ENCODE assay signal across 8 mouse cellular contexts in genomic region chr16:20651076-20651946, GRCm38 (mm10). TPM values are rescaled to one million over a fixed set of nuclear protein-coding genes. Genes with fewer than 3 reads are reported as not detected.
DNase-seq lines count a peak whose midpoint lies in the region; ATAC-seq lines count a peak whose summit lies in the region.

TSS of gene Psmd2 (plus strand) at chr16:20651652.

- peak within 1 kb of the TSS; percentile 82 for H3K27ac ChIP-seq in heart, embryonic 13.5 days (replicated peaks)
- H3K27ac ChIP-seq in liver, embryonic 12.5 days = peak within 1 kb of the TSS; percentile 52
- peak within 1 kb of the TSS; percentile 71 for H3K27ac ChIP-seq in stomach, embryonic 15.5 days

- H3K4me2 ChIP-seq in heart, embryonic 13.5 days = peak within 1 kb of the TSS; percentile 97
- H3K4me2 ChIP-seq in liver, embryonic 12.5 days = peak within 1 kb of the TSS; percentile 81
- H3K4me2 ChIP-seq in stomach, embryonic 15.5 days = peak within 1 kb of the TSS; percentile 86

- H3K9ac ChIP-seq in heart, embryonic 13.5 days = peak within 1 kb of the TSS; percentile 95
- H3K9ac ChIP-seq in liver, embryonic 12.5 days = peak within 1 kb of the TSS; percentile 81
- peak within 1 kb of the TSS; percentile 85 for H3K9ac ChIP-seq in stomach, embryonic 15.5 days

- 0 out of 2 replicates have a peak, but pooled peaks cover 2% of the 10 kb centered on the region for H3K27me3 ChIP-seq in heart, embryonic 13.5 days (replicated peaks)
- H3K27me3 ChIP-seq in liver, embryonic 12.5 days (replicated peaks) = 0 out of 2 replicates have a peak, but pooled peaks cover 11% of the 10 kb centered on the region
- H3K27me3 ChIP-seq in stomach, embryonic 15.5 days (replicated peaks) = no peaks in the 10 kb centered on the region

- ATAC-seq in erythroid progenitor cell, adult 5-6 weeks (replicated peaks; ENCODE audit: low FRiP score, poor library complexity, severe bottlenecking) = peak; percentile 99
- peak; percentile 93 for ATAC-seq in heart, embryonic 13.5 days (ENCODE audit: extremely low read depth, insufficient number of reproducible peaks, low FRiP score, low TSS enrichment)
- peak; percentile 95 for ATAC-seq in liver, embryonic 12.5 days
- ATAC-seq in stomach, embryonic 15.5 days (ENCODE audit: insufficient read depth, low FRiP score, low read depth) = peak; percentile 94

- DNase-seq in CD4-positive helper T cell, adult 2 months (ENCODE audit: low read depth, low spot score) = peak; percentile 91
- DNase-seq in brain, embryonic 18.5 days (ENCODE audit: low read depth, low spot score) = peak; percentile 87
- DNase-seq in kidney, postnatal 10 days = peak; percentile 99
- DNase-seq in natural killer cell, adult 2 months (ENCODE audit: low spot score in 2 of 2) = peak; percentile 87 to 89

- peaks cover 36% of the 10 kb centered on the region for H3K36me3 ChIP-seq in heart, embryonic 13.5 days
- peaks cover 34% of the 10 kb centered on the region for H3K36me3 ChIP-seq in liver, embryonic 12.5 days
- peaks cover 14% of the 10 kb centered on the region for H3K36me3 ChIP-seq in stomach, embryonic 15.5 days

- peak within 1 kb of the TSS; percentile 80 for H3K4me3 ChIP-seq in heart, embryonic 13.5 days
- H3K4me3 ChIP-seq in liver, embryonic 12.5 days = peak within 1 kb of the TSS; percentile 81
- peak within 1 kb of the TSS; percentile 96 for H3K4me3 ChIP-seq in stomach, embryonic 15.5 days (replicated peaks)

- no peaks in the 10 kb centered on the region for H3K9me3 ChIP-seq in heart, embryonic 13.5 days
- H3K9me3 ChIP-seq in liver, embryonic 12.5 days (replicated peaks) = no peaks in the 10 kb centered on the region
- H3K9me3 ChIP-seq in stomach, embryonic 15.5 days = no peaks in the 10 kb centered on the region

- peaks cover 18% of the 10 kb centered on the region for H3K4me1 ChIP-seq in heart, embryonic 13.5 days
- peaks cover 18% of the 10 kb centered on the region for H3K4me1 ChIP-seq in liver, embryonic 12.5 days
- 0 out of 2 replicates have a peak, but pooled peaks cover 3% of the 10 kb centered on the region for H3K4me1 ChIP-seq in stomach, embryonic 15.5 days

- WGBS in heart, embryonic 13.5 days = 2% methylated on average over 46 of the region's 46 CpGs
- 1% methylated on average over 46 of the region's 46 CpGs for WGBS in liver, embryonic 12.5 days (ENCODE audit: insufficient replicate concordance)
- 1% methylated on average over 46 of the region's 46 CpGs for WGBS in stomach, embryonic 15.5 days

RNA-seq across cellular contexts. Expression of gene Psmd2, which starts in this region (rescaled TPM):
- total RNA-seq in erythroid progenitor cell, adult 5-6 weeks (2015; ENCODE audit: low replicate concordance) = 71.7 and 115 TPM in 2 replicates
- 125 and 131 TPM in 2 replicates for total RNA-seq in erythroid progenitor cell, adult 5-6 weeks (2017; ENCODE audit: low replicate concordance)
- polyA plus RNA-seq in heart, embryonic 13.5 days (2015; fragmentation: Nextera tagmentation; extraction: Ambion mirVana) = 245 TPM in 2 replicates
- polyA plus RNA-seq in liver, embryonic 12.5 days (2016; fragmentation: Nextera tagmentation; extraction: Ambion mirVana) = 277 and 289 TPM in 2 replicates
- 265 and 291 TPM in 2 replicates for polyA plus RNA-seq in stomach, embryonic 15.5 days (2015; fragmentation: Nextera tagmentation; extraction: Ambion mirVana)

Comparison
In these comparisons a context has a peak if more than half of its experiments do, and no peak if none do; other contexts are left out.
1. Peak in every context shown above with its lines: DNase-seq, ATAC-seq, H3K4me3 ChIP-seq and H3K27ac ChIP-seq.